Mouse (Mus musculus) erythroblast, embryonic 14.5 days (primary cell): Measurements from ENCODE around the gene Rnf5. TPM values are rescaled to one million over a fixed set of nuclear protein-coding genes. Genes with fewer than 3 reads are reported as not detected.

Experiments used
- H3K27me3 ChIP-seq: 2 replicates; pipeline ENCODE4 v1.6.1; 2012; ENCODE audit warnings: inconsistent platforms; ENCODE audit not compliant: control insufficient read depth
- H3K36me3 ChIP-seq: 2 replicates; pipeline ENCODE4 v1.6.1; 2012; ENCODE audit warnings: mild to moderate bottlenecking, inconsistent platforms; ENCODE audit not compliant: control insufficient read depth
- H3K4me1 ChIP-seq: 2 replicates; pipeline ENCODE4 v1.6.1; 2012; ENCODE audit warnings: inconsistent platforms; ENCODE audit not compliant: control insufficient read depth
- H3K4me3 ChIP-seq: replicated peaks from 2 replicates; pipeline ENCODE3; 2012; ENCODE audit warnings: moderate library complexity, mild to moderate bottlenecking, inconsistent platforms
- H3K9me3 ChIP-seq: 2 replicates; pipeline ENCODE4 v1.6.1; 2012; ENCODE audit warnings: low read length, inconsistent platforms, mixed read lengths; ENCODE audit not compliant: control insufficient read depth
- GATA1 ChIP-seq: IDR thresholded peaks from 2 replicates; pipeline ENCODE4 v1.6.1; 2012; ENCODE audit warnings: low read length, inconsistent platforms, mixed read lengths
- TAL1 ChIP-seq: IDR thresholded peaks from 3 replicates; pipeline ENCODE4 v1.6.1; 2012; ENCODE audit warnings: low read length, inconsistent platforms, mixed read lengths
- polyA plus RNA-seq: library from polyadenylated mRNA; stranded (reverse); fragments of >175 nt; gene quantifications from 2 replicates; pipeline ENCODE4 v1.2.3, GENCODE M21; 2012

Rnf5 gene
- polyA plus RNA-seq, 1 experiment = 16.2 TPM

- Histone ChIP-seq H3K9me3 (no peaks in the 10 kb centered on the region), H3K4me1 (peaks cover 22% of the 10 kb centered on the region), H3K4me3 (no peak within 1 kb of the TSS), H3K27me3 (peaks cover 26% of the 10 kb centered on the region), H3K36me3 (no peaks in the 10 kb centered on the region)
- TF ChIP-seq GATA1 (no peak), TAL1 (no peak)
These were observed 39.5 kb downstream of the Rnf5 start, which contains the start of gene Notch4 for GRCm38 (mm10) chr17:34564003-34564421. TSS of gene Notch4 (plus strand) at chr17:34564268.

- H3K36me3 ChIP-seq = no peaks in the 10 kb centered on the region
- TF ChIP-seq GATA1 = no peak
- TF ChIP-seq TAL1 = no peak
These were observed 40.1 kb downstream of the Rnf5 start for GRCm38 (mm10) chr17:34563354-34563753.

GRCm38 (mm10) chr17:34562595-34562994, 40.9 kb downstream of the Rnf5 start:
- TF ChIP-seq GATA1 (no peak), TAL1 (no peak)
- no peak overlapping the region for H3K4me3 ChIP-seq
- H3K4me1 ChIP-seq = peaks cover 22% of the 10 kb centered on the region
- H3K27me3 ChIP-seq = peaks cover 20% of the 10 kb centered on the region
- no peaks in the 10 kb centered on the region for H3K36me3 ChIP-seq
- H3K9me3 ChIP-seq = no peaks in the 10 kb centered on the region

More at GRCm38 (mm10) chr17:34563354-34563753, 40.1 kb downstream of the Rnf5 start:
- Histone ChIP-seq H3K4me3 (no peak overlapping the region), H3K4me1 (peaks cover 22% of the 10 kb centered on the region), H3K27me3 (peaks cover 23% of the 10 kb centered on the region), H3K9me3 (no peaks in the 10 kb centered on the region)

GRCm38 (mm10) chr17:34561200-34561599, 42.3 kb downstream of the Rnf5 start:
- Histone ChIP-seq H3K36me3 (no peaks in the 10 kb centered on the region), H3K4me1 (peaks cover 22% of the 10 kb centered on the region), H3K4me3 (no peak overlapping the region), H3K27me3 (peaks cover 17% of the 10 kb centered on the region), H3K9me3 (no peaks in the 10 kb centered on the region)
- no peak for TF ChIP-seq TAL1
- no peak for TF ChIP-seq GATA1

- TF ChIP-seq TAL1 = no peak
- TF ChIP-seq GATA1 = no peak
- H3K36me3 ChIP-seq = no peaks in the 10 kb centered on the region
- H3K9me3 ChIP-seq = no peaks in the 10 kb centered on the region
- peaks cover 10% of the 10 kb centered on the region for H3K27me3 ChIP-seq
- no peak overlapping the region for H3K4me3 ChIP-seq
- peaks cover 22% of the 10 kb centered on the region for H3K4me1 ChIP-seq
These were observed 43.1 kb downstream of the Rnf5 start for GRCm38 (mm10) chr17:34560438-34560837.

GRCm38 (mm10) chr17:34559895-34560294, 43.6 kb downstream of the Rnf5 start:
- no peak for TF ChIP-seq GATA1
- TF ChIP-seq TAL1 = no peak

GRCm38 (mm10) chr17:34559116-34559515, 44.4 kb downstream of the Rnf5 start:
- TF ChIP-seq TAL1 (no peak), GATA1 (no peak)
- Histone ChIP-seq H3K27me3 (peaks cover under 1% of the 10 kb centered on the region; the same call in 1 of the 2 replicates), H3K4me3 (no peak overlapping the region), H3K36me3 (no peaks in the 10 kb centered on the region), H3K9me3 (no peaks in the 10 kb centered on the region), H3K4me1 (peaks cover 21% of the 10 kb centered on the region)

More at GRCm38 (mm10) chr17:34559895-34560294, 43.6 kb downstream of the Rnf5 start:
- peaks cover 6% of the 10 kb centered on the region for H3K27me3 ChIP-seq
- H3K4me1 ChIP-seq = peaks cover 22% of the 10 kb centered on the region
- H3K4me3 ChIP-seq = no peak overlapping the region
- H3K9me3 ChIP-seq = no peaks in the 10 kb centered on the region
- no peaks in the 10 kb centered on the region for H3K36me3 ChIP-seq

- Histone ChIP-seq H3K27me3 (no peaks in the 10 kb centered on the region), H3K4me1 (peaks cover 18% of the 10 kb centered on the region), H3K4me3 (no peak overlapping the region), H3K36me3 (no peaks in the 10 kb centered on the region), H3K9me3 (no peaks in the 10 kb centered on the region)
- no peak for TF ChIP-seq TAL1
These were observed 46.1 kb downstream of the Rnf5 start for GRCm38 (mm10) chr17:34557411-34557810.

GRCm38 (mm10) chr17:34556406-34556805, 47.1 kb downstream of the Rnf5 start:
- Histone ChIP-seq H3K36me3 (no peaks in the 10 kb centered on the region), H3K4me3 (no peak overlapping the region), H3K27me3 (no peaks in the 10 kb centered on the region), H3K9me3 (no peaks in the 10 kb centered on the region), H3K4me1 (peaks cover 17% of the 10 kb centered on the region)
- TF ChIP-seq GATA1 = no peak
- TF ChIP-seq TAL1 = no peak

GRCm38 (mm10) chr17:34555483-34555882, 48.0 kb downstream of the Rnf5 start:
- no peak for TF ChIP-seq TAL1
- TF ChIP-seq GATA1 = no peak
- Histone ChIP-seq H3K36me3 (no peaks in the 10 kb centered on the region), H3K27me3 (no peaks in the 10 kb centered on the region), H3K9me3 (no peaks in the 10 kb centered on the region), H3K4me1 (peaks cover 10% of the 10 kb centered on the region), H3K4me3 (no peak overlapping the region)

Other genes with a start within 250 kb of the Rnf5 start
- not detected in 2 replicates for gene Btnl2, start 248.9 kb downstream of the Rnf5 start, polyA plus RNA-seq
- not detected in 2 replicates for gene Btnl1, start 226.6 kb downstream of the Rnf5 start, polyA plus RNA-seq
- gene BC051142, start 204.9 kb downstream of the Rnf5 start, polyA plus RNA-seq = not detected in 2 replicates
- gene Btnl4, start 126.4 kb downstream of the Rnf5 start, polyA plus RNA-seq = 0.02 TPM in 1 of 2 replicates, not detected in the other
- gene Btnl6, start 86.3 kb downstream of the Rnf5 start, polyA plus RNA-seq = not detected in 2 replicates
- 0.16 and 0.17 TPM in 2 replicates for gene Notch4, start 39.4 kb downstream of the Rnf5 start, polyA plus RNA-seq
- gene Gpsm3, start 13.9 kb downstream of the Rnf5 start, polyA plus RNA-seq = 1.2 and 1.3 TPM in 2 replicates
- gene Pbx2, start 12.4 kb downstream of the Rnf5 start, polyA plus RNA-seq = 11.4 and 11.5 TPM in 2 replicates
- gene Ager, start 5.8 kb downstream of the Rnf5 start, polyA plus RNA-seq = 0.33 and 0.46 TPM in 2 replicates
- 16.1 and 18.7 TPM in 2 replicates for gene Agpat1, start 572 bp upstream of the Rnf5 start, polyA plus RNA-seq
- 0.03 and 0.05 TPM in 2 replicates for gene Egfl8, start 12.3 kb upstream of the Rnf5 start, polyA plus RNA-seq
- 1.4 and 1.7 TPM in 2 replicates for gene Ppt2, start 24.8 kb upstream of the Rnf5 start, polyA plus RNA-seq
- gene Prrt1, start 25.8 kb upstream of the Rnf5 start, polyA plus RNA-seq = not detected in 2 replicates
- 0.48 and 0.56 TPM in 2 replicates for gene Fkbpl, start 41.1 kb upstream of the Rnf5 start, polyA plus RNA-seq
- gene Atf6b, start 43.5 kb upstream of the Rnf5 start, polyA plus RNA-seq = 7.7 and 7.8 TPM in 2 replicates
- gene Tnxb, start 66.8 kb upstream of the Rnf5 start, polyA plus RNA-seq = under 0.01 TPM in 1 of 2 replicates, not detected in the other
- 0.05 TPM in 1 of 2 replicates, not detected in the other for gene C4b, start 140.2 kb upstream of the Rnf5 start, polyA plus RNA-seq
- gene Cyp21a1, start 200.9 kb upstream of the Rnf5 start, polyA plus RNA-seq = not detected in 2 replicates
- 6.3 and 6.7 TPM in 2 replicates for gene Stk19, start 233.3 kb upstream of the Rnf5 start, polyA plus RNA-seq
- gene Dxo, start 233.3 kb upstream of the Rnf5 start, polyA plus RNA-seq = 15.3 and 22.0 TPM in 2 replicates
- gene Skiv2l, start 246.5 kb upstream of the Rnf5 start, polyA plus RNA-seq = 6.7 and 8.9 TPM in 2 replicates
- gene Nelfe, start 246.7 kb upstream of the Rnf5 start, polyA plus RNA-seq = 30.9 and 32.9 TPM in 2 replicates